Mouse (Mus musculus) erythroblast, embryonic 14.5 days (primary cell): ENCODE measurements around the gene Car10.

Experiments used
- GATA1 ChIP-seq: IDR thresholded peaks from 2 replicates; pipeline ENCODE4 v1.6.1; 2012; ENCODE audit warnings: low read length, inconsistent platforms, mixed read lengths
- TAL1 ChIP-seq: IDR thresholded peaks from 3 replicates; pipeline ENCODE4 v1.6.1; 2012; ENCODE audit warnings: low read length, inconsistent platforms, mixed read lengths

- no peak for TF ChIP-seq GATA1
- no peak for TF ChIP-seq TAL1
Observed at GRCm38 (mm10) chr11:93448290-93449256, 350.7 kb downstream of the Car10 start.
